Mouse (Mus musculus): ENCODE data around the gene 1110008L16Rik. TPM values are rescaled to one million over a fixed set of nuclear protein-coding genes. Genes with fewer than 3 reads are reported as not detected.
"Not testable (repeated sequence)": the region's sequence is repeated elsewhere in the genome, so short reads cannot be mapped to it uniquely, and the experiment has no call there.

The 1110008L16Rik gene
- total RNA-seq, 2 experiments from 2014 or later = 7.5 to 8.7 TPM

GRCm38 (mm10) chr12:55387788-55388465 lies 88.5 kb downstream of the 1110008L16Rik start:
- DNase-seq (ENCODE audit: low spot score in 2 of 2) = no peak
- intact Hi-C loops (cut with DNase I) = no loop called here

- no peak for DNase-seq (ENCODE audit: low spot score in 2 of 2)
- intact Hi-C loops (cut with DNase I) = no loop called here
Measured at GRCm38 (mm10) chr12:55388478-55388877, 89.1 kb downstream of the 1110008L16Rik start.

GRCm38 (mm10) chr12:55389132-55390081 lies 90.0 kb downstream of the 1110008L16Rik start:
- intact Hi-C loops (cut with DNase I) = no loop called here

GRCm38 (mm10) chr12:55392120-55392519 lies 92.7 kb downstream of the 1110008L16Rik start:
- intact Hi-C loops (cut with DNase I) = no loop called here
- DNase-seq (ENCODE audit: low spot score in 2 of 2) = no peak

More at GRCm38 (mm10) chr12:55389132-55390081, 90.0 kb downstream of the 1110008L16Rik start:
- no peak for DNase-seq (ENCODE audit: low spot score in 2 of 2)

GRCm38 (mm10) chr12:55392733-55393577 lies 93.6 kb downstream of the 1110008L16Rik start:
- intact Hi-C loops (cut with DNase I) = no loop called here

GRCm38 (mm10) chr12:55395601-55396000 lies 96.2 kb downstream of the 1110008L16Rik start:
- DNase-seq (ENCODE audit: low spot score in 2 of 2); intact Hi-C loops (cut with DNase I): not testable (repeated sequence)

More at GRCm38 (mm10) chr12:55392733-55393577, 93.6 kb downstream of the 1110008L16Rik start:
- DNase-seq (ENCODE audit: low spot score in 2 of 2) = no peak

- DNase-seq (ENCODE audit: low spot score in 2 of 2) = no peak
- intact Hi-C loops (cut with DNase I) = no loop called here
Measured at GRCm38 (mm10) chr12:55396536-55396935, 97.2 kb downstream of the 1110008L16Rik start.

- intact Hi-C loops (cut with DNase I) = loop anchor here (1.0 kb wide), 1 partner anchor 95 kb away; the partner anchor contains the start of gene Nfkbia
Measured at GRCm38 (mm10) chr12:55397544-55398239, 98.3 kb downstream of the 1110008L16Rik start.

GRCm38 (mm10) chr12:55398240-55399127 lies 99.1 kb downstream of the 1110008L16Rik start:
- intact Hi-C loops (cut with DNase I) = loop anchor here (1.0 kb wide), 1 partner anchor 94 kb away; the partner anchor contains the start of gene Nfkbia
- peak; percentile 86 to 92 for DNase-seq (ENCODE audit: low spot score in 2 of 2)

More at GRCm38 (mm10) chr12:55397544-55398239, 98.3 kb downstream of the 1110008L16Rik start:
- DNase-seq (ENCODE audit: low spot score in 2 of 2) = no peak

GRCm38 (mm10) chr12:55399128-55399677 lies 99.8 kb downstream of the 1110008L16Rik start:
- intact Hi-C loops (cut with DNase I) = no loop called here
- no peak for DNase-seq (ENCODE audit: low spot score in 2 of 2)

GRCm38 (mm10) chr12:55407888-55408287 lies 108.5 kb downstream of the 1110008L16Rik start:
- intact Hi-C loops (cut with DNase I) = no loop called here
- DNase-seq (ENCODE audit: low spot score in 2 of 2) = no peak

- DNase-seq (ENCODE audit: low spot score in 2 of 2) = no peak
- intact Hi-C loops (cut with DNase I) = no loop called here
Measured at GRCm38 (mm10) chr12:55415255-55415654, 115.9 kb downstream of the 1110008L16Rik start.

GRCm38 (mm10) chr12:55415762-55416161 lies 116.4 kb downstream of the 1110008L16Rik start:
- no peak for DNase-seq (ENCODE audit: low spot score in 2 of 2)
- intact Hi-C loops (cut with DNase I) = no loop called here

GRCm38 (mm10) chr12:55420220-55420619 lies 120.8 kb downstream of the 1110008L16Rik start:
- intact Hi-C loops (cut with DNase I) = no loop called here
- no peak for DNase-seq (ENCODE audit: low spot score in 2 of 2)

GRCm38 (mm10) chr12:55422057-55422456 lies 122.7 kb downstream of the 1110008L16Rik start:
- intact Hi-C loops (cut with DNase I) = no loop called here
- no peak for DNase-seq (ENCODE audit: low spot score in 2 of 2)

GRCm38 (mm10) chr12:55426300-55426699 lies 126.9 kb downstream of the 1110008L16Rik start:
- intact Hi-C loops (cut with DNase I) = no loop called here
- DNase-seq (ENCODE audit: low spot score in 2 of 2) = no peak

- intact Hi-C loops (cut with DNase I) = no loop called here
- no peak for DNase-seq (ENCODE audit: low spot score in 2 of 2)
Measured at GRCm38 (mm10) chr12:55429201-55429600, 129.8 kb downstream of the 1110008L16Rik start.

Data from left cerebral cortex, postnatal 36 days (tissue).